Mouse (Mus musculus) cerebellum, adult 2 months (tissue): ENCODE data around the gene Itga1.

Source experiments
- CTCF ChIP-seq: fragments of 200-500 bp; IDR thresholded peaks from 2 replicates; pipeline ENCODE4 v1.5.1; 2011; ENCODE audit warnings: low read depth, mild to moderate bottlenecking, control low read depth, low read length, moderate library complexity, borderline replicate concordance; ENCODE audit not compliant: insufficient read depth
- POLR2A ChIP-seq: fragments of 200-500 bp; IDR thresholded peaks from 2 replicates; pipeline ENCODE4 v1.6.1; 2011; ENCODE audit warnings: low read length, control low read depth, borderline replicate concordance; ENCODE audit not compliant: insufficient read depth

DNA sequence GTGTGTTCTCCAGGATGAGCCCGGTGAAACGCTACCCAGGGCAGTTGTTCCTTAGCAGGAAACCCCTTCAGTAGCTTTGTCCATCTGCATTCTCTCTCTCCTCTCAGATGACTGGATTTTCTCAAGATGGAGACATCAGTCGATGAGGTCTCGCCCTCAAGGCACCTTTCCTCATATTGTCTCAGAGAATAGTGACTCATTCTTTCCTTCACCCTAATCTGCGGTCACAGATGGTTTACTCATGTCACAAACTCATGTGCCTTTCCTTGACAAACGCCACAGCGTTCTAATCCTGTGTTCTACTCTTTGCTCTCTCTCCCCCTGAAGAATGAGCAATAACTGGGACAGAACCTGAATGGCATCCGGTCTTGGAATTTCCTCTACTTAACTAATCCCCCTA, 5.7 kb upstream of the Itga1 start:
- TF ChIP-seq CTCF (no peak), POLR2A (no peak)
